Mouse (Mus musculus) layer of hippocampus, postnatal 36 days (tissue): ENCODE measurements around the gene Mipol1. TPM values are rescaled to one million over a fixed set of nuclear protein-coding genes. Genes with fewer than 3 reads are reported as not detected.

Source experiments
- DNase-seq, 2 experiments: peaks; one replicate each; pipeline ENCODE4 v3.0.0; 2022
- total RNA-seq, 2 experiments: library from RNA; stranded (reverse); gene quantifications; 2 replicates each; pipeline ENCODE4 v1.2.3; 2021

Gene Mipol1
- total RNA-seq, 2 experiments from 2014 or later = 6.2 to 7.9 TPM

DNA sequence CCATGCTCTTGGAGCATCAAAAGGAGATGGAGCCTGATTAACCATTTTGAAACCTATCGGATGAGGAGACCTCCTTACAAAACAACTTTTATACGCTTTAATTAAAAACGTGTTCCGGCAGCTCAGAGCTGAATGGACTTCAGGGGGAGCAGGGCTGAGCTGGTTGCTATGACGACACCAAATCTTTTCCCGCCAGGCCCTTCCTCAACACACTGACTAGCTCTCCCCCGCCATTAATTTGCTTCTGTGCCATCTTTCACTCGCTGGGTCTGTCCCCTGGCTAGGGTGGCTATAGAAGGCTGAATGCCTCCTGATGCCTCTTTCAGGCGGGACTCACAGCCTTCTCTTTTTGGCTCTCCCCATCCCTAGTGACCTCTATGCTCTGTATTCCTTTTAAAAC lies 300.2 kb downstream of the Mipol1 start:
- DNase-seq = no peak

DNA sequence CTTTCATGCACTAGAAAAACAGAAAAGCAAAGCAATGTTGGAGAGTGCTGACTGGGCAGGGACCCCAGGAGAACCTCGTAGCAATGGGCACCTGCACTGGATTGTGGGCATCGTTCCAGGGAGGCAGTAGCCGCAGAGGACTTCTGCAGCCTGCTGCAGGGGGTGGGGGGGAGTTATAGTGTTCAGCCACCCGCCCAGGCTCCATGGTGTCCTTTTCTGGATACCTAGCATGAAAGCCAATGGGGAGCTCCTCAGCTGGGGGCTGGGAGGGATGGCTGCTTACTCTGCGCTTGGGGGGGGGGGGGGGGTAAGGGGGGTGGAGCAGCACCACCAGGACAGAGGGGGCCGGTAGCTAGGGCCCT lies 304.3 kb downstream of the Mipol1 start:
- no peak for DNase-seq

DNA sequence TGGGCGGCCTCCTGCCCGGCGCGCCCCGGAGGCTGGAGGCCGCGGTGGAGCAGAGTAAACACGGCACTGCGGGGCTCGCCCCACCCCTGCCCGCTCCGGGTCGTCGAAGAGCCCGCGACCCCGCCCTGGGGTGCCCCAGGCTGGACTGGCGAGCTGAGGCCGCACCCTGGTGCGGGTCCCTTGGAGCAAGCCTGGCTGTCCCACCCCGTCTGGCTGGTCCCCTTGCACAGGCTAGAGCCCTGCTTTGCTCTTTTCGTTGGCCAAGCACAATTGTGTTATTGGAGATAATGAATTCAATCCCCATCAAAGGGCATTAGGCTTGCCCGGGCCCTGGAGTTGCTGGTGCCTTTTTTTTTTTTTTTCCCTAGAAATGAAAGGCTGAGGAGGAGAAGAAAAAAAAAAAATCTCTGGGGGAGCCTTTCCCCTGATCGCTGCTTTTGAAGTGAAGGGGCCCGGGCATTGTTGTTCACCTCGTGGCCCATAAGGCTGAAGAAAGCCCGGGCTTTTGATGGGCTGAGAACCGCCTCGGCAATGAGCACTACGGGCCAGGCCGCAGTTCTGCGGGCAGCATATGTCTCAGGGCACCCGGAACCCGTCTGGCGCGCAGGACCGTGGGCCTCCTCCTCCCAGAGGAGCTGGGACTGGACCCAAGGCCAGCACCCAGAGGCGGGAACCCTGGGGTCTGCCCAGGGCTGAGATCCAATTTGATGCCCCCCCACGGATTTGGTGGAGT lies 304.8 kb downstream of the Mipol1 start:
- DNase-seq = no peak

DNA sequence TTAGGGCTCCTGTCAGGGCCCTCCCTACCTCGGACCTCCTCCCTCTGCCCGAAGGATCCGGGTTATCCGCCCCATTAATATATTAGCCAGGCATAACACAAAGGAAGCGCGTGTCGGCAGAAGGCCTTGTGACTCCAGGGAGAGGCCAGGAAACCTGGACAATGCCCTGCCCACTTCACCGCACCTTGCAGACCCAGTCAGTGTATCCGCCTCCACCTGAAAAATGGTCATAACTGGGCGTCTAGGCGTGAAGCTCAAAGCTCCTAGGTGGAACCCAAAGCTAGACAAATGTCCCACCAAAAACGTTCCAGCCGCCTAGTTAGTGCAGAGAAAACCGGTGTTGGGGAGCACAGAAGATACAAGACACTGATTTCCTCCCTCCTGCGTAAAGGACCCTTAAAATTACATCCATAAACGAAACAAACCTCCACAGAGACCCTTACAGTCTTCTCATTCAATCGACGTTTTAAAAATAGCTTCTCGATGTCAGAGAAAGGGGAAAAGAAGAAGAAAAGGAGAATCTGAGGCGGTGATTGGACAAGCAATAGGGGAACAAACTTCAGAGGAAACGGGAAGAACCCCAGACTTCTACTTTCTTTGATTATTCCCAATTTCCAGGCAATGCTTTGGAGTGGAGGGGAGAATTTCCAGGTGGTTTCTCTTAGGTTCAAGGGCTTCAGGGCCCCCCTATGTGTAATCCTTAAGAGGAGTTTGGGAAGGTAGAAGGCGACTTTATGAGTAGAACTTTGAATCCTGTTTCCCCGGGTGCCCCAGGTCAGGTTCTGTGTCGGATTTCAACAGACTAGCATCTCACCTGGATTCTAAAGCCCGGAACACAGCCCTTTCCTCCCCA lies 306.1 kb downstream of the Mipol1 start:
- DNase-seq = no peak

DNA sequence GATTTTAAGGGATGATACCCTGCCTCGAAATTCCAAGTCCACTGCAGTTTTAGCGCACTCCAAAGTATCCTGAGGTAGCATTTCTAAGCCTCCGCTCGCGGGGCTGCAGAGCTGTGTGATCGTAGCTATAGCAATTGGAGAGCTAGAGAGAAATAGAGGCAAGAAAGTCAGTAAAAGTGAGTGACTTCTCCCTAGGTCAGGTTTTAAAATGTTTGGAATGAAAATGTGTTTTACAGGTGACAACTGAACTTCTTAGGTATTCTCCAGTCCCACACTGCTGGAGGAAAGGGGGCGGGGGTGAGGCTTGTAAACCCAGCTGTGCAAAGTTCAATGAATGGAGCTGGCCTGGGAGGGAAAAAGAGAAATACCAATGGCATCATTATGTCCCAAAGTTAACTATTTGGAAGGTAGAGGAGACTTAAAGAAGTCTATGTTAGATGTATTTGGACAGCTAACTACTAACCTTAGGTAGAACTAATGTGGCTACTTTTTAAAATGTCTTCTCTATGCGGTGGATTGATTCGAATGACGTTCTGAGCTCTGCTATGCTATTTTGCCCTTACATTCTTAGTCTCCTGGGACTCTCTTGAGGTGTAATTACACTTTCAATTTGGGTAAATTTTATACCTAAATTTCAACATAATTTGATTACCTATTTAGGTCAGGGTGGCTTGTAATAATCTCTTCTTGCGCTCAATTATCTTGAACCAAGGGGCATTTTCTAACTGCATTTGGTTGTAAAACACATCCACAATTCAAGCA lies 306.9 kb downstream of the Mipol1 start:
- DNase-seq = no peak

DNA sequence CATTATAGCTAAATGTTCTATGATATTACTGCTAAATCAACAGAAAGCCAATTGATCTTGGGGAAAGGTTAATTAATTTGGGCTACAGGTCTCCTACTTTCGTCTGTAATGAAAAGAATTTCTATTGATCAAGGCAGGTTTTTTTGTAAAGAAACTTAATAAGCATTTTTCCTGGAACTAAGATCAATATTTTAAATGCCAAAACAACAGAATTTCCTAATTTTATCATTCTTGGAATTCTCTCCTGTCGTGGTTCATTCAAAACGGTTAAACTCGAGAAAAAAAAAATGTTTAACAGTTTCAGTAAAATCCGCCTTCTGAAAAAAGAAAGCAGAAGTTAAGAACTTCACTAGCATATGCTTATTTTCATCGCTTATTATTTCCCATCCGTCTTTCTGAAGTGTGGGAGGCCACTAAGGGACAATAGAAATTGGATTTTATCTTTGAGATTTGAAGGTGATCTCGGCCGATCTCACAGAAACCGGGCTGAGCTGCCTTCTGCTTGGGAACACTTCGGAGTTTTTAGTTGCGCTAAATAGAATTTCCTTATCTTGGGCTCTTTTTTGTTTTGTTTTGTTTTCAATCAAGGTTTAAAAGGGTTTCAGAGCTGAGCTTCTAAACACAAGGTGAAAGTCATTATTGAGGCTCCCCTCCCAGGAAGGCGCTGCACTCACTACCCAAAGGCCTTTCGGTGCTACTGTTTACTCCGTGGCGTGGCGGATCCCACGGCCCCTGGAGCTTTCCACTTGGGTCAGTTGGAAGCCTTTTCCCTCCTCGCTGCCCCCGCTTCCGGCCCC lies 307.8 kb downstream of the Mipol1 start:
- no peak for DNase-seq

DNA sequence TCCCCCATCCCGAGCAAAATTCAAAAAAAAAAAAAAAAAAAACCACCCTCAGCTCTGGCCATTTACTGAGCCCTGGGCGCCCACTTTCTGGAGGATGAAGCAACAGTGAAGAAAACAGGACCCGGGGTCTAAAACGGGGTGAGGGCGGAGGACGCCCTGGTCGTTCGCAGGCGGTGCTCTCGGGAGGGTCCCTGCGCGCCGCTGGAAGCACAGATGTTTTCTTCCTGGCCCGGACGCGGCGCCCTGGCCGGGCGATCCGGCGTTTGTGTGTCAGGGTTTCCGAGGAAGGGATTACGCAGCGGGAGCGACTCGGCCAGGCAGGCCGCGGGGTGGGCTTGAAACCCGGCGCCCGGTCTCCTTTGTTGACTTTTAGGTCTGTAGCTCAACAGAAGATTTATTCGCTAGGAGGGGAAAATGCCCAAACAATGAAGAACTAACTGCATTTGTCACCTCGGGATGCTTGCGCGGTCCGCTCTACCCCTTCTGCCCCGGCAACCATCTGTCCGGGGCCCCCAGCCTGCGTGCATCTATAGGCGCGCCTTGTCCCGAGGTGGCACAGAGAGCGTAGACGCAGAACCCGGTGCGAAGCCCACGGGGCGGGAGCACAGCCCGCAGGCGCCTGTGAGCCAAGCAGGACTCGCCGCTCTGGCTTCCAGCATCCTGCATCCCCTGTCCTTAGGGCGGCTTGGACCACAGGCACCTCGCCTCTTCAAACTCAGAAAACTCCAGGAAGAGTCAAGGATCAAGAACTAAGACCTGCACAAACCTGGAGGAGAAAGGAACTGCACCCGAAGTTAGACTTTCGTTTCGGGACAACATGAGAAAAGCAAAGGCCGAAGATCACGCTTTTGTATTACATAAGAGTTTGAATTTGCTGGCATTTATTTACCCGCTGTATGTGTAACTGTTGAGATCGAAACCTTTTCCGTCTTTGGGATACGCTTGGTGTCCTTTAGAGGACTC lies 308.6 kb downstream of the Mipol1 start:
- DNase-seq = no peak

DNA sequence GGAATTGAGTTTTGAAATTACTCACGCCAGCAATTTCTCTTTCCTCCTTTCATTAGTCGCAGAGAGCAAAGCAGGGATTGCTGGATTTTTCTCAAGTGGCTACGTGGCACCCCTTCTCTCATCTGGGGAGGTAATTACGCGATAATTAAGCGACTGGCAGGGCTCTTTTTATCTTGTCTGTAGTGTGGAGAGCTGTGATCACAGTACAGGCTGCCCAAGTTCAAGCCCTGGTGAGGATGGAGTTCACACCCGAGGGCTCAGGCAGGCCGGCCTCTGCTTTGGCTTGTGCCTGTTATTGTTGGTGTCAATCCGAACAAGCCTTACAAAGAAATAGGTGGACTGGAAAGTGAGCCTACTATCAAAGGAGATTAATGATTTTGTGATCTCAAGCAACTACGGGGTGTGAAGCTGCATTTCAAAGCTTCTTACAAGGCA lies 309.3 kb downstream of the Mipol1 start:
- no peak for DNase-seq

DNA sequence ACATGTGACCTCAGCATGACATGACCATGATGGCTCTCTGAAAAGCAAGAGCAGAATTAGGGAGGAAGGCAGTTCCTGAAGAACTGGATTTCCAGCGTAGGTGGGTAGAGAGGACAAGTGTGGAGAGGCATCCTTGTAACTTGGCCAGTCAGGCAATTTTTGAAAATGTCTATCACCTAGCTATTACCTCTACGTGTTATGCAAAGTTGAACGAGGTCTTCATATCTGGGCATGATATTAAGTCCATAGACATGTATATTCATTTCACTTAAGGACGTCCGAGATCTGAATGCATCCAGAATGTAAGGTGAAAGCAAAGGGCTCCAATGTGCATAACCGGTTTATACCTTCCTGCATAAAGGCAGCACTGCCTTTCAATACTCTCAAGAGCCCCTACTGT lies 310.9 kb downstream of the Mipol1 start:
- DNase-seq = no peak

DNA sequence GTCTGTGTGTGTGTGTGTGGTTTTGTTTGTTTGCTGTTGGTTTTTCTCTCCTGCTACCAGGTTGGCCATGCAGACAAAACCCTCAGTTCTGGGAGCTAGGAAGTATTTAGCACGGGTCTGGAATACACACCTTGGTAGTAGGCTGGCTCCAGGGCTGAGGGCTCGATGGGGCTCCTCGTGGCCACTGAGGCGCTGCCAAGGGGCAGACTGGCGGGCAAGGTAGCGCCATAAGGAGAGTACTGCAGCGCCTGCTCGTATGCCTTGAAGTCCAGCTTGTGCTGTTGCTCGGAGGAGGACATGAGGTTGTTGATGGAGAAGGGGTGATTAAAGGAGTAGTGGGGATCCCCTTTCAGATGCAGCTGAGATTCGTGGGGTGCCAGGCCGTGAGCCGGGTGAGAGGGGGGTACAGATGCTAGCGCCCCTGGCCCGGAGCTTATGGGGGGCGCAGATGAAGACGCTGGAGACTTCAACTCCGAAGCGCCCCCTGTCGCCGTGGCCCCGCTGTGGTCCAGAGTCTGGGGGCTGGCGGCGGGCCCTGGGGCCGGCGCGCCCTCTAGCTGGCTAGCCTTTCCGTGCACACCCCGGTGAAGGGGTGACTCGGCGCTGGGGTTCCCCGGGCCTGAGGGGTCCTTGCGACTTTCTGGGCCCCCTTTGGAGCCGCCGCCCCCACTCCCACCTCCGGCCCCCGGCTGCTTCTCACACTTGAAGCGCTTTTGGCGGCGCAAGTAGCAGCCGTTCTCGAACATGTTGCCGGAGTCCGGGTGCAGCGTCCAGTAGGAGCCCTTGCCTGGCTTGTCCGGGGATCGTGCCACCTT lies 311.9 kb downstream of the Mipol1 start:
- DNase-seq = no peak

DNA sequence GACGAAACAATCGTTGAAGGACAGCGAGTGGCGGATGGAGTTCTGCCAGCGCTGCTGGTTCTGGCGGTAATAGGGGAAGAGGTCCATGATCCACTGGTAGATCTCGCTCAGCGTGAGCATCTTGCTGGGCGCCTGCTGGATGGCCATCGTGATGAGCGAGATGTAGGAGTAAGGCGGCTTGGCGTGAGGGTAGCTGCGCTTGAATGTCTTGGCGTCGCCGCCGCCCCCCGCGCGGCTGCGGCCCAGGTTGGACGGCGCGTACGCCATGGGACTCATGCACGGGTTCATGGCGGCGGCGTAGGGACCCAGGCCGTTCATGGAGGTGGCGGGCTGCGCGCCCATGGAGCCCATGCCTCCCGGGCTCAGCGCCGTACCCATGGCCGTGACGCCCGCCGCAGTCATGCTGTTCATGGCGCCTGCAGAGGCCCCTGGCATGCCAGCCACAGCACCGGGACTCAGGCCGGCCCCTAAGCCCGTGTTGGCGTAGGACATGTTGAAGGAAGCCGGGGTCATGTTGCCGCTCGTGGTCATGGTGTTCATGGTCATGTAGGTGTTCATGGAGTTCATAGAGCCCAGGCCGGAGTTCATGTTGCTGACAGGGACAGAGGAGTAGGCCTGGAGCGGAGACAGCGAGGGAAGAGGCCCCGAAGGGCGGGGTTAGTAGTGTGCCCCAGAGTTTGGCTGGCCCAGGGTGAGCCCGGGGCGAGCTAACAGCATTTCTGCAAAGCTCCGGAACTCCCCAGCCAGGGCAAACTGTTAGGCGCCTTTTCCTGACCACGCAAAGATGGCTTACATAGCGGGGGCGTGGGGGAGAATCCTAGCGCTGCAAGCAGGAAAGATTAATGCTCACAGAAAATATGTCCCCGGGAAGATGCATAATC lies 312.8 kb downstream of the Mipol1 start:
- DNase-seq = no peak

DNA sequence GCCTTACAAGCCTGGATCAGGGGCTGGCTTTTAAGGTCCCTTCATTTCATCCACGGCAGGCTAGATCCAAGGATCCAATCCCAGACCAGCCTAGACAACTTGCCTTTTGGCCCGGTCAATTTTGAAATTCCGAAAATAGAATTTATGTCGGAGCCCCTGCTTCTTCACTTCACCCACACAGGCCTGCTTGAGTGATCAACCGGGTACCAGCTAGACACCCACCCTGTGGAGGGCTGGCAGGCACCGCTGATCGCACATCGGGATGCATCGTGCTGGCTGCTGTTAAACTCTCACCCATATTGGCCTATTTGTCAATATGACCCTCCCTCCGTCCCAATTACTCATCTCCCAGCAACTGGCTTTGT lies 313.4 kb downstream of the Mipol1 start:
- no peak for DNase-seq

DNA sequence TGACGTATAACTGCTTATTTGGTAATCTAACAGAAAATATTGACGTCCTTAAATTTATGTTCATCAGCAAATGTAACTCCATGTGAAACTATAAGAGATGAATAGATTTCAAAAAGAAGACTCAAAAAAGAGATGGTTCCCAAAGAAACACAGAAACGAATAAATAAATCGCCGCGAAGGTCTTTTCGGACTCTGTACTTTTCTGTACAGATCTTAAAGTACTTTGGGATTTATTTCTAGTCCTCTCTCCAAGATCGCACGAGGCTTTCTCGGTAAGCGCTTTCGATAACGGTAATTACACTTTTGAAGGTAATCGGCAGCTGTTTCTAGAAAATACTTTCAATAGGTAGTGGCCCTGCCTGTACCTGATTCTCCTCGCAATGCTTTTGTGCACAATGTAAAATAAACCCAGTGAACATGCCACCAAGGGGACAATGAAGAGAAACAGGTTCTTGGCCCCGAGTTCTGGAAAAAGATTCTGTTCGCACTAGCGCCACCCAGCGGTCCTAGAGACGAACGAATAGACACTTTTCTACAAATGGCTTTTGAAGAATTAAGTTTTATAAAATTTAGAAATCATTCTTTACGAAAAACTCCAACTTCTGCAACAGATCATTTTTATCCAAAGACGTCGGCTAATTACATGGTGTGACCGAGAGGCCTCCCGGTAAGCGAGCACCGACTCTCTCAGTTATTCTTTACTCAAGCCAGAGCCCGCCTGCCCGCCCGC lies 314.6 kb downstream of the Mipol1 start:
- DNase-seq = no peak

DNA sequence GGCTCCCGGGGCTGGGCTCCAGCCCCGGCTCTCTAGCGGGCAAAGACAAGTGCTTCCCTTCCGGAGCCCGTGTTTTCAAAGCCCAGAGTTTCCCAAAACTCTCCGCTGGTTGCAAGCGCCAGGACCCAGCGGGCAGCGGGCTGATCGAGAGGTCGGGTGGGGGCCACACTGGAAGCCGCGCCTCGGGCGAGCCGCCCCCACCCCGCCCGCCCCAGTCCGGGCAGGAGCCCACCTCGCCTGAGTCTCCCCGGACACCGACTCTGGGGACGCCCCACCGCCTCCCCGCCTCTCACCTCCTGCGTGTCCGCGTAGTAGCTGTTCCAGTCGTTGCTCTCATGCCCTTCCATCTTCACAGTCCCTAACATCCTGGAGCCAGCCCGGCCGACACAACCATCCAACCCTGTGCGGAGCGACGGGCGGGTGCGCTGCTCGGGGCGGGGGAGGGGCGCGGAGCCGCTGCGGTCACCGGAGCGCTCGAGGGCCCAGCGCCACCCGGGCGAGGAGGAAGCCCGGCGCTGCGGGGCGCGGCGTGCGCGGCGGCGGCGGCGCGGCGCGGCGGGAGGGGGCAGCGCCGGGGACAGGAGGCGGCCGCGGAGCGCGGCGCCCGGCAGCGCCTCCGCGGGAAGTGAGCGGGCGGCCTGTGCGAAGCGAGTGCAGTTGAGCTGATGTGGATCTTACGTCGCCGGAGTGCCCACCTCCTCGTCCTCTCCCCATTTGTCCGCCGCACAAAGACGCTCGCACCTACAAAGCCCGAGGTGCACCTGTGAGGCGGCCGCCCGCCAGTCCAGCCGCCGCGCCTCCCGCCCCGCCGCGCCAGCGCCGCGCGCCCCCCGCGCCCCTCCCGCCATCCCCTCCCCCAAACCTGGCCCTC lies 315.4 kb downstream of the Mipol1 start:
- DNase-seq = no peak
